Mouse (Mus musculus) forebrain, embryonic 14.5 days (tissue): ENCODE measurements at regions not wholly inside any gene's neighbourhood (a gene's known extent, or its start where the extent isn't known, plus 50 kb on each side); places are given as distances from the start of the nearest gene placed in this dataset.

Experiments
- ATAC-seq: fragments of 200-750 bp; cut with Nextera tagmentation; 2 replicates; pipeline ENCODE4 v1.8.0; 2017; ENCODE audit warnings: mild to moderate bottlenecking, moderate library complexity
- DNase-seq: peaks from one replicate; pipeline ENCODE4 v3.0.0-alpha.2; 2015; ENCODE audit warnings: low spot score
- H3K27ac ChIP-seq: fragments of 300-500 bp; sonication (generic); 2 replicates; pipeline ENCODE4 v1.5.1; 2014; ENCODE audit warnings: low read depth, mild to moderate bottlenecking, control low read depth, low read length, moderate library complexity
- H3K27me3 ChIP-seq: fragments of 300-500 bp; sonication (generic); replicated peaks from 2 replicates; pipeline ENCODE4 v1.6.1; 2014; ENCODE audit warnings: low read length, control low read depth, mixed read lengths; ENCODE audit not compliant: control insufficient read depth, insufficient read depth
- H3K36me3 ChIP-seq: fragments of 300-500 bp; sonication (generic); 2 replicates; pipeline ENCODE4 v1.6.1; 2014; ENCODE audit warnings: low read length, control low read depth; ENCODE audit not compliant: control insufficient read depth, insufficient read depth
- H3K4me1 ChIP-seq: fragments of 300-500 bp; sonication (generic); 2 replicates; pipeline ENCODE4 v1.6.1; 2014; ENCODE audit warnings: antibody characterized with exemption, low read length, control low read depth; ENCODE audit not compliant: control insufficient read depth, insufficient read depth
- H3K4me2 ChIP-seq: fragments of 300-500 bp; sonication (generic); 2 replicates; pipeline ENCODE4 v1.6.1; 2014; ENCODE audit warnings: mild to moderate bottlenecking, control low read depth, low read length
- H3K4me3 ChIP-seq: fragments of 300-500 bp; sonication (generic); 2 replicates; pipeline ENCODE4 v1.5.1; 2014; ENCODE audit warnings: low read depth, low read length, control low read depth
- H3K9ac ChIP-seq: fragments of 300-500 bp; sonication (generic); 2 replicates; pipeline ENCODE4 v1.6.1; 2014; ENCODE audit warnings: mild to moderate bottlenecking, low read length, control low read depth, moderate library complexity
- H3K9me3 ChIP-seq: fragments of 300-500 bp; sonication (generic); replicated peaks from 2 replicates; pipeline ENCODE4 v1.6.1; 2016; ENCODE audit warnings: low read length, control low read depth, mixed read lengths; ENCODE audit not compliant: control insufficient read depth
- WGBS: fragments of 180-500 bp; shearing (Covaris S2); extraction: QIAGEN DNeasy Blood & Tissue Kit; methylation state at CpG from one replicate; pipeline ENCODE4 v1.1.7; 2014; 5-methylcytosine and 5-hydroxymethylcytosine counted together

- Histone ChIP-seq H3K36me3 (no peaks in the 10 kb centered on the region), H3K27me3 (no peaks in the 10 kb centered on the region), H3K4me3 (no peak overlapping the region), H3K4me2 (no peak overlapping the region), H3K4me1 (no peaks in the 10 kb centered on the region), H3K9me3 (no peaks in the 10 kb centered on the region), H3K27ac (no peak overlapping the region), H3K9ac (no peak overlapping the region)
- DNase-seq (peak; percentile 5), ATAC-seq (no peak)
- 78% methylated on average over 3 of the region's 3 CpGs for WGBS
Measured at GRCm38 (mm10) chr3:123852889-123853288, 162.2 kb upstream of the Ndst3 start.

GRCm38 (mm10) chr3:123873709-123874108, 183.1 kb upstream of the Ndst3 start:
- Histone ChIP-seq H3K4me3 (no peak overlapping the region), H3K4me1 (no peaks in the 10 kb centered on the region), H3K9me3 (no peaks in the 10 kb centered on the region), H3K9ac (no peak overlapping the region), H3K4me2 (no peak overlapping the region), H3K27ac (no peak overlapping the region), H3K27me3 (no peaks in the 10 kb centered on the region), H3K36me3 (no peaks in the 10 kb centered on the region)
- 82% methylated on average over 2 of the region's 2 CpGs for WGBS
- ATAC-seq (no peak), DNase-seq (no peak)

GRCm38 (mm10) chr3:123893691-123894090, 203.0 kb upstream of the Ndst3 start:
- Histone ChIP-seq H3K4me2 (no peak overlapping the region), H3K4me1 (no peaks in the 10 kb centered on the region), H3K27ac (no peak overlapping the region), H3K27me3 (no peaks in the 10 kb centered on the region), H3K9ac (no peak overlapping the region), H3K4me3 (no peak overlapping the region), H3K9me3 (no peaks in the 10 kb centered on the region), H3K36me3 (no peaks in the 10 kb centered on the region)
- ATAC-seq (no peak), DNase-seq (no peak)
- 8% methylated on average over 3 of the region's 3 CpGs for WGBS

GRCm38 (mm10) chr3:123905928-123906721, 215.5 kb upstream of the Ndst3 start:
- ATAC-seq (peak; percentile 72; the same call in 1 of the 2 replicates), DNase-seq (peak; percentile 12)
- Histone ChIP-seq H3K36me3 (no peaks in the 10 kb centered on the region), H3K4me3 (no peak overlapping the region), H3K4me1 (no peaks in the 10 kb centered on the region), H3K27ac (no peak overlapping the region), H3K9ac (no peak overlapping the region), H3K27me3 (no peaks in the 10 kb centered on the region), H3K4me2 (no peak overlapping the region), H3K9me3 (no peaks in the 10 kb centered on the region)
- WGBS: 25% methylated on average over 9 of the region's 9 CpGs

- no peak overlapping the region for H3K4me2 ChIP-seq
- no peaks in the 10 kb centered on the region for H3K36me3 ChIP-seq
- ATAC-seq: no peak
- no peak overlapping the region for H3K27ac ChIP-seq
- no peaks in the 10 kb centered on the region for H3K9me3 ChIP-seq
- H3K4me1 ChIP-seq: no peaks in the 10 kb centered on the region
- WGBS: 35% methylated on average over 3 of the region's 3 CpGs
- no peak overlapping the region for H3K4me3 ChIP-seq
- no peak overlapping the region for H3K9ac ChIP-seq
- no peak for DNase-seq
- no peaks in the 10 kb centered on the region for H3K27me3 ChIP-seq
Measured at GRCm38 (mm10) chr3:123918140-123918539, 227.5 kb upstream of the Ndst3 start.

GRCm38 (mm10) chr3:123952121-123952520, 261.5 kb upstream of the Ndst3 start:
- H3K36me3 ChIP-seq: no peaks in the 10 kb centered on the region
- no peak overlapping the region for H3K4me3 ChIP-seq
- H3K4me1 ChIP-seq: no peaks in the 10 kb centered on the region
- no peak overlapping the region for H3K4me2 ChIP-seq
- H3K27ac ChIP-seq: no peak overlapping the region
- ATAC-seq (no peak), DNase-seq (no peak)
- WGBS: 83% methylated on average over 6 of the region's 6 CpGs
- H3K9ac ChIP-seq: no peak overlapping the region
- no peaks in the 10 kb centered on the region for H3K27me3 ChIP-seq
- no peaks in the 10 kb centered on the region for H3K9me3 ChIP-seq

- Histone ChIP-seq H3K4me2 (no peak overlapping the region), H3K9ac (no peak overlapping the region), H3K27me3 (no peaks in the 10 kb centered on the region), H3K36me3 (no peaks in the 10 kb centered on the region), H3K27ac (no peak overlapping the region), H3K4me3 (no peak overlapping the region), H3K9me3 (no peaks in the 10 kb centered on the region), H3K4me1 (no peaks in the 10 kb centered on the region)
- ATAC-seq: no peak
- 88% methylated on average over 3 of the region's 3 CpGs for WGBS
- DNase-seq: no peak
Measured at GRCm38 (mm10) chr3:123967373-123967772, 276.7 kb upstream of the Ndst3 start.

- DNase-seq (no peak), ATAC-seq (no peak)
- Histone ChIP-seq H3K36me3 (no peaks in the 10 kb centered on the region), H3K9ac (no peak overlapping the region), H3K4me3 (no peak overlapping the region), H3K4me1 (no peaks in the 10 kb centered on the region), H3K4me2 (no peak overlapping the region), H3K27me3 (no peaks in the 10 kb centered on the region), H3K9me3 (no peaks in the 10 kb centered on the region), H3K27ac (no peak overlapping the region)
- 82% methylated on average over 3 of the region's 3 CpGs for WGBS
Measured at GRCm38 (mm10) chr3:123972367-123972766, 281.7 kb upstream of the Ndst3 start.

- Histone ChIP-seq H3K27ac (no peak overlapping the region), H3K4me3 (no peak overlapping the region), H3K9me3 (no peaks in the 10 kb centered on the region), H3K4me1 (no peaks in the 10 kb centered on the region), H3K4me2 (no peak overlapping the region), H3K36me3 (no peaks in the 10 kb centered on the region), H3K27me3 (no peaks in the 10 kb centered on the region), H3K9ac (no peak overlapping the region)
- WGBS: 72% methylated on average over 16 of the region's 16 CpGs
- ATAC-seq: peak; percentile 34; the same call in 1 of the 2 replicates
- peak; percentile 30 for DNase-seq
Measured at GRCm38 (mm10) chr3:123973806-123974576, 283.3 kb upstream of the Ndst3 start.
